Mouse (Mus musculus) olfactory bulb, adult 2 months (tissue): ENCODE results near the gene Nt5dc1.
"Not testable (repeated sequence)": the region's sequence is repeated elsewhere in the genome, so short reads cannot be mapped to it uniquely, and the experiment has no call there.

Experiments used
- CTCF ChIP-seq: fragments of 200-500 bp; IDR thresholded peaks from 2 replicates; pipeline ENCODE4 v1.5.1; 2012; ENCODE audit warnings: low read depth, mild to moderate bottlenecking, low read length, moderate library complexity; ENCODE audit not compliant: insufficient read depth
- POLR2A ChIP-seq: fragments of 200-500 bp; IDR thresholded peaks from 2 replicates; pipeline ENCODE4 v1.6.1; 2012; ENCODE audit warnings: mild to moderate bottlenecking, low read depth, low read length, moderate library complexity; ENCODE audit not compliant: insufficient read depth

- TF ChIP-seq POLR2A, CTCF: not testable (repeated sequence)
Observed at GRCm38 (mm10) chr10:34418794-34419193, 442 bp upstream of the Nt5dc1 start.
